Mouse (Mus musculus): ENCODE results near the gene Ntn5. TPM values are rescaled to one million over a fixed set of nuclear protein-coding genes. Genes with fewer than 3 reads are reported as not detected.
A peak's percentile ranks its signal among the peaks of the same experiment; 100 is the strongest.

Gene Ntn5
- polyA plus RNA-seq, 1 experiment from 2014 or later = 2.3 TPM

DNA sequence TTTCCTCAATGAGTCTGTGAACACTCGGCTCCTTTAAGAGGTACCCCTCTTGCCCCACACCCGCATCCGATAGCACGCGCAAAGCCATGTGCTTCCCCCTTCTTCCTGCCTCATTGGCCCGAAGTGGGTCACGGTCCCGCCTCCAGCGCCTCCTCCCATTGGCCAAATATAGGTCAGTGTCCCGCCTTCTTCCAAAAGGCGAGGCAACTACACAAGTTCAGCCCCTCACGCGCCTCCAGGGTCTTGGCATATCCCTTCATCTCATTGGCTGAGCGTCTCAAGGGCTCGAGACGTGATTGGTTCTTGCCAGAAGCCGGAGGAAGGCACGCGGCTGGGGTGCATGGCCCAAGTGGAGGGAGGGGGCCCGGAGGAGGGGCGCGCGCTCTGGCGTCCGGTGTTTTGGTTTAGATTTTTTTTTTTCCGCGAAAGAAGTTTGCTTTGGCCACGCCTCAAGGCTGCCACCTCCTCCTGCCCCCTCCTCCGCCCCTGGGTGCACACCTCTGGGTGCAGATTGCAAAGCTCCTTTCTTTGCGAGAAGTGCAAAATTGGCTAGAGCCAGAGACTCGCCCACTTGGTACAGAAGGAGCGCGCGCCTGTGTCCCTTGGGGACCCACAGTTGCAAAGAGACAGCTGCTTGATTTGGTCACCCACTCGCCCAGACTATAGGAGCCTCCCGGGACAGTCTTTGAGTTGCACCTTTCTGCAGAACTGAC is 21.1 kb downstream of the Ntn5 start, which contains the start of gene Dbp:
Gene Dbp, plus strand, starts transcription at position 359 of the 713 bp plus-strand sequence.
- peak; percentile 76 for ATAC-seq
- POLR2A ChIA-PET = interaction anchor here (0.6 to 3.3 kb wide), 3 partner anchors 13 to 197 kb away, joined by 3 to 17 read pairs (median 3); partner anchors contain the start of genes Ntn5 and Sphk2
- no peak for TF ChIP-seq CTCF (IDR thresholded peaks at IDR 0.05)
- CTCF ChIA-PET = interaction anchor here (1.4 to 4.9 kb wide), 3 partner anchors 13 to 22 kb away, joined by 6 to 31 read pairs (median 9); partner anchors contain the start of genes Ntn5 and Sphk2
- no peaks in the 10 kb centered on the region for H3K27me3 ChIP-seq
- in situ Hi-C loops (cut with MboI; ENCODE audit: low pct_unique_long_range_greater_than_20kb) = loop anchor here (25.0 kb wide), 1 partner anchor 843 kb away; the partner anchor contains the start of genes Pnkp and Ptov1
- DNase-seq (ENCODE audit: low read depth, low spot score) = peak; percentile 97

DNA sequence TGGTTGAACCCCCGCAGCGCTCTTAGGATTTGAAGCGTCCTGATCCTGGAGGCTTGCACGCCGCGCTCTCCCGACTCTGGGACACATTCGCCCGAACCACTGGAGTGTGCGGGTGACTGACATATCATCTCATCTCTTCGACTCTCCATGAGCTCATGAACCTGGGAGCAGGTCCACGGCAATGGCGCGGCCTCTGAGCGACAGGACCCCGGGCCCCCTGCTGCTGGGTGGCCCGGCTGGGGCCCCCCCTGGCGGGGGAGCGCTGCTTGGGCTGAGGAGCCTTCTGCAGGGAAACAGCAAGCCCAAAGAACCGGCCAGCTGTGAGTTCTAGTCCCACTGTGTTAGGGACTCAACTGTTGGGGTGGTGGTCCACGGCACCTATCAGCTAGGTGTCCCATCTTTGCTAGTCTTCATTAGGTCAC is 21.6 kb downstream of the Ntn5 start:
- in situ Hi-C loops (cut with MboI; ENCODE audit: low pct_unique_long_range_greater_than_20kb) = loop anchor here (25.0 kb wide), 1 partner anchor 843 kb away; the partner anchor contains the start of genes Pnkp and Ptov1
- CTCF ChIA-PET = interaction anchor here (1.4 to 1.8 kb wide), 2 partner anchors 12 to 23 kb away, joined by 6 to 9 read pairs; partner anchors contain the start of genes Ntn5 and Sphk2
- no peaks in the 10 kb centered on the region for H3K27me3 ChIP-seq
- DNase-seq (ENCODE audit: low read depth, low spot score) (no peak), ATAC-seq (no peak)
- TF ChIP-seq CTCF (IDR thresholded peaks at IDR 0.05) = no peak
- POLR2A ChIA-PET = interaction anchor here (0.6 to 3.3 kb wide), 2 partner anchors 22 to 198 kb away, joined by 3 to 17 read pairs; partner anchors contain the start of gene Ntn5

DNA sequence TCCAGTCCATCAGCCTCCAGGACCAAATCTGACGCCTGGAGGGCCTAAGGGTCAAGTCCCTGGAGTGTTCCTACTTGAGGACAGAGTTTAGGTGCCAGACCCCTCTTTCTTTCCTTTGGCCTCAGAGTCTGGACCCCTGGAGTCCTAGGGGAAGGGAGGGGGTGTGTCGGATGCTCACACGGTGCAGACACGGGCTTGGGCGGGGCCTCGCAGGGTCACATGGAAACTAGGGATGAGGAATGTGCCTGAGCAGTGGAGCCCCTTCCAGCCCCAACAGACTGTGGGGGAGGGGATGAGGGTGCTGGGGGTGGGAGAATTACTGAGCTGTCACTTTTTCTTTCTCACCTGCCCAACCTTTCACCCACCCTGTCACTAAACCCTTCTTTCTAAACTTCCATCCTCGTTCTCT is 22.1 kb downstream of the Ntn5 start:
- no peaks in the 10 kb centered on the region for H3K27me3 ChIP-seq
- CTCF ChIA-PET = interaction anchor here (1.4 to 1.8 kb wide), 2 partner anchors 12 to 23 kb away, joined by 6 to 9 read pairs; partner anchors contain the start of genes Ntn5 and Sphk2
- in situ Hi-C loops (cut with MboI; ENCODE audit: low pct_unique_long_range_greater_than_20kb) = loop anchor here (25.0 kb wide), 1 partner anchor 844 kb away; the partner anchor contains the start of genes Pnkp and Ptov1
- DNase-seq (ENCODE audit: low read depth, low spot score) (no peak), ATAC-seq (peak; percentile 11)
- no peak for TF ChIP-seq CTCF (IDR thresholded peaks at IDR 0.05)
- POLR2A ChIA-PET = interaction anchor here (3.3 kb wide), 1 partner anchor 22 kb away, joined by 17 read pairs; the partner anchor contains the start of gene Ntn5

DNA sequence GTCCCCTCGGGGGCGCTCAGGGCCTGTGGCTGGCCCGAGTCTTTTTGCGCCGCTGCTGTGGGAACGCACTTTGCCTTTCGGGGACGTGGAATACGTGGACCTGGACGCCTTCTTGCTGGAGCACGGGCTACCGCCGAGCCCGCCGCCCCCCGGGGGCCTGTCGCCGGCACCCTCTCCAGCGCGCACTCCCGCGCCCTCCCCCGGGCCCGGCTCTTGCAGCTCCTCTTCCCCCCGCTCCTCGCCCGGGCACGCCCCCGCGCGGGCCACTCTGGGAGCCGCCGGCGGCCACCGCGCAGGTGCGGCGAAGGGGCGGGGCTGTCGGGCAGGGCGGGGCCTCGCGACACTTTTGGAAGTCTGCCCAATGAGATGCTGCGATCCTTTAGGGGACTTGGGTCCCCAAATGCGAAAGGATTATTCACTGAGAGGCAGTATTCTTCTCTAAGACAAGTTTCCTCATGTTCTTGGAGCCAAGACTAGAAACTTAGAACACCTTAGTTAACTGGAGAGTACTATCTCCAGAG is 23.0 kb downstream of the Ntn5 start:
- no peaks in the 10 kb centered on the region for H3K27me3 ChIP-seq
- CTCF ChIA-PET = interaction anchor here (2.2 kb wide), 1 partner anchor 24 kb away, joined by 9 read pairs; the partner anchor contains the start of gene Ntn5
- DNase-seq (ENCODE audit: low read depth, low spot score) (no peak), ATAC-seq (no peak)
- POLR2A ChIA-PET = interaction anchor here (1.0 to 3.6 kb wide), 2 partner anchors 11 to 12 kb away, joined by 3 to 28 read pairs; partner anchors contain the start of gene Sphk2
- no peak for TF ChIP-seq CTCF (IDR thresholded peaks at IDR 0.05)
- in situ Hi-C loops (cut with MboI; ENCODE audit: low pct_unique_long_range_greater_than_20kb) = loop anchor here (25.0 kb wide), 1 partner anchor 844 kb away; the partner anchor contains the start of genes Pnkp and Ptov1

DNA sequence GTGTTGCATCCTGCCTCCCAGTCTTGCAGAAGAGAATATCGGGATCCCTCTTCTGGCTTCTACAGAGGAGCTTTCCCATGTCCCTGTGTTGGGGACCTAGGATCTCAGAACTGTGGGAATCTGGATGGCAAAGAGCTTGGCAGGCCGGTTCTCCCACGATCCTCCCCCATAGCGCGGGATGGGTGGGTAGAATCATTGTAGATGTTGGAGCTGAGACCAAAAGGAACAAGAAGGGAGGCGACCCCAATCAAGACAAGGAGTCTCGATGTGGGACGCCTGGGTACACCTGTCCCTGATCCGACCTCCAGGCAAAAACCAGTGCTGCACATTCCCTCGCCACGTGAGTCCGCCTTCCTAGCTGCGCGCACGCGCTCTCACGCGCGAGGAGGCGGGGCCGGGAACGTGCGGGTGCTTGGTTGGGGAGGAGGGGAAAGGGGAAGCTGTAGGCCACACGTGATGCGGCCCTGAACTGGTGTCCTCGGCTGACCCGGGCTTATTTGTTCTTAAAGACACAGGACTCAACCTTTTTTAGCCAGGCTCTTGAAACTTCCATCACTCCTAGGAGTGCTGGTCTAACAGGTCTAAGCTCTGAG is 23.6 kb downstream of the Ntn5 start:
- no peak for TF ChIP-seq CTCF (IDR thresholded peaks at IDR 0.05)
- ATAC-seq (no peak), DNase-seq (ENCODE audit: low read depth, low spot score) (no peak)
- in situ Hi-C loops (cut with MboI; ENCODE audit: low pct_unique_long_range_greater_than_20kb) = loop anchor here (25.0 kb wide), 1 partner anchor 845 kb away; the partner anchor contains the start of genes Pnkp and Ptov1
- POLR2A ChIA-PET = interaction anchor here (0.7 to 3.6 kb wide), 4 partner anchors 11 to 26 kb away, joined by 3 to 28 read pairs (median 3); partner anchors contain the start of gene Sphk2
- CTCF ChIA-PET = interaction anchor here (1.0 to 2.2 kb wide), 4 partner anchors 11 to 152 kb away, joined by 3 to 9 read pairs (median 3); partner anchors contain the start of gene Ntn5
- H3K27me3 ChIP-seq = no peaks in the 10 kb centered on the region

DNA sequence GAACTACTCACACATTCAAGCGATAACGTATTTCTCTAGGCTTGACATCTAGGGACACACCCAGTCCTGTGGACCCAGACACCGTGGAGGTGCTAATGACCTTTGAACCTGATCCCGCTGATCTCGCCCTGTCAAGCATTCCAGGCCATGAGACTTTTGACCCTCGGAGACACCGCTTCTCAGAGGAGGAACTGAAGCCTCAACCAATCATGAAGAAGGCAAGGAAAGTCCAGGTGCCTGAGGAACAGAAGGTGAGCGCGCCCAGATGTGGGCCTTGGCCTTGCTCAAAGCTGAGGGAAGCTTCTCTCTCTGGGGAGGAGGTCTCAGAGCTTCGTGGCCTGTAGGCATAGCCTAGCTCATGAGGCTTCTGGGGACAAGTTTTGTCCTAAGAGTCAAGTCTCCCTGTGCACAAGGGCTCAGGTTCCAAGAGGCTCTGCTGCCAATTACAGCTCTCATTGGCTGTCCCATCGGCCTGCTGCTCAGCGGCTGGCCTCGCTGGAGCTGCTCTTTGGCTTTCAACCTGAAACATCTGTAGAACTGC is 24.5 kb downstream of the Ntn5 start:
- in situ Hi-C loops (cut with MboI; ENCODE audit: low pct_unique_long_range_greater_than_20kb) = loop anchor here (25.0 kb wide), 1 partner anchor 846 kb away; the partner anchor contains the start of genes Pnkp and Ptov1
- TF ChIP-seq CTCF (IDR thresholded peaks at IDR 0.05) = no peak
- ChIA-PET CTCF (interaction anchor here (0.7 to 2.2 kb wide), 6 partner anchors 9 to 274 kb away, joined by 3 to 9 read pairs (median 3); partner anchors contain the start of genes Gys1 and Ntn5), POLR2A (interaction anchor here (0.8 to 3.6 kb wide), 2 partner anchors 10 to 27 kb away, joined by 3 to 28 read pairs; partner anchors contain the start of gene Sphk2)
- ATAC-seq = no peak
- DNase-seq (ENCODE audit: low read depth, low spot score) = no peak
- no peaks in the 10 kb centered on the region for H3K27me3 ChIP-seq

DNA sequence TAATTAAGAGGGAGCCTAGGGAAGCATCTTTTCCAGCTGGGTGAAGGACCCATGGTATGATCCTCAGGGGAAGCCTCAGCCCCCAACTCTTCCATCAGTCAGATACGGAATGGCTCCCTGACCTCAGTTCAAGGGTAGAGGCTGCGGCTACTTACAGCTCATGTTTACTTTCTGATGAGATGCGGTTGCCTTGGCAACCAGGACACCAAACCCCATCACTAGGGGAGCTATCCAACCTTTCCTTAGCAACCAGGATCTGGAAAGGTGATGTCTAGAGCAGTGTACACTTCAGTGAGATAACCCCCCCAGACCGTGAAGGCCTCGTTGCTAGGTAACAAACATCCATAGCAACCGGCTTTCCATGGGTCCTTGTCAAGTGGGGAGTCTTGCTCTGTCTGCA is 25.2 kb downstream of the Ntn5 start:
- DNase-seq (ENCODE audit: low read depth, low spot score) (no peak), ATAC-seq (no peak)
- in situ Hi-C loops (cut with MboI; ENCODE audit: low pct_unique_long_range_greater_than_20kb) = loop anchor here (25.0 kb wide), 1 partner anchor 847 kb away; the partner anchor contains the start of genes Pnkp and Ptov1
- no peak for TF ChIP-seq CTCF (IDR thresholded peaks at IDR 0.05)
- no peaks in the 10 kb centered on the region for H3K27me3 ChIP-seq
- POLR2A ChIA-PET = interaction anchor here (3.6 kb wide), 1 partner anchor 9 kb away, joined by 28 read pairs; the partner anchor contains the start of gene Sphk2
- CTCF ChIA-PET = interaction anchor here (1.1 to 2.2 kb wide), 3 partner anchors 10 to 275 kb away, joined by 3 to 9 read pairs (median 3); partner anchors contain the start of genes Gys1 and Ntn5

DNA sequence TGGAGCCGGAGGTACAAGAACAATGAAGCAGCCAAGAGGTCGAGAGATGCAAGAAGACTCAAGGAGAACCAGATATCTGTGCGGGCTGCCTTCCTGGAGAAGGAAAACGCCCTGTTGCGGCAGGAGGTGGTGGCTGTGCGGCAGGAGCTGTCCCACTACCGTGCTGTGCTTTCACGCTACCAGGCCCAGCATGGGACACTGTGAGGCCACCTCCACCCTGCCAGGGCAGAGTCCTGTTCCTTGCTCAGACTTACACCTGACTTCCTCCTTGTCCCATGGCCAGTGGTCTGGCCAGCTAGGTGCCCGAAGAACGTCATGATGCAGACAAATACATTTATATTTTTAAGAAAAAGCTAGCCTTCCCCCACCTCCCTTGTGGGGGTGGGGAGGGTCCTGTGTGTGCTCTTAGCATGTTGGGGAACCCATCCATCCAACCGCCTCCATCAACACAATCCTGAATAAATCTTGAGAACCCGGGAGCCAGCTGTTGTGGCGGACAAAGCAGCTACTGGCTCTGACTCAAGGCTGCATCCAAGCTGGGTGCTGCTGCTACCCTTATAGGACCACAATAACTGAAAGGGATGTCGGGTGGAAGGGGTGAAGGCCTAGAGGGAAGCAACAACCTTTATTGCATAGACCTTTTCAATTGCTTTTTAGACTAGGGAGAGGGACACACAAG is 26.0 kb downstream of the Ntn5 start:
- in situ Hi-C loops (cut with MboI; ENCODE audit: low pct_unique_long_range_greater_than_20kb) = loop anchor here (25.0 kb wide), 1 partner anchor 848 kb away; the partner anchor contains the start of genes Pnkp and Ptov1
- ChIA-PET POLR2A (interaction anchor here (3.6 kb wide), 1 partner anchor 8 kb away, joined by 28 read pairs; the partner anchor contains the start of gene Sphk2), CTCF (interaction anchor here (1.1 kb wide), 1 partner anchor 275 kb away, joined by 3 read pairs; the partner anchor contains the start of gene Gys1)
- no peak for DNase-seq (ENCODE audit: low read depth, low spot score)
- no peaks in the 10 kb centered on the region for H3K27me3 ChIP-seq
- no peak for ATAC-seq
- no peak for TF ChIP-seq CTCF (IDR thresholded peaks at IDR 0.05)

Measured in Patski (cell line).